ENCODE assay signal across 8 mouse cellular contexts in genomic region chr1:52844354-52844753, GRCm38 (mm10). TPM values are rescaled to one million over a fixed set of nuclear protein-coding genes. Genes with fewer than 3 reads are reported as not detected.
A peak's percentile ranks its signal among the peaks of the same experiment; 100 is the strongest.
DNase-seq lines count a peak whose midpoint lies in the region; ATAC-seq and TF ChIP-seq lines count a peak whose summit lies in the region.

No protein-coding gene starts in this region.

- peak overlapping the region; percentile 59 for H3K4me3 ChIP-seq in kidney, postnatal 0 days (replicated peaks; ENCODE audit: low read depth, low read length)
- peak overlapping the region; percentile 54 for H3K4me3 ChIP-seq in embryonic facial prominence, embryonic 12.5 days
- peak overlapping the region; percentile 66 for H3K4me3 ChIP-seq in hindbrain, embryonic 16.5 days (ENCODE audit: low read length)
- H3K4me3 ChIP-seq in midbrain, embryonic 15.5 days: peak overlapping the region; percentile 71

- no peak; the same call in 1 of the 2 replicates for ATAC-seq in kidney, postnatal 0 days (replicated peaks; ENCODE audit: low FRiP score, low read depth)
- peak; percentile 29; the same call in 1 of the 2 replicates for ATAC-seq in embryonic facial prominence, embryonic 12.5 days (ENCODE audit: insufficient number of reproducible peaks, insufficient read depth, low FRiP score, low TSS enrichment)
- ATAC-seq in hindbrain, embryonic 16.5 days: peak; percentile 48
- ATAC-seq in midbrain, embryonic 15.5 days (replicated peaks): peak; percentile 57

- H3K4me1 ChIP-seq in kidney, postnatal 0 days (replicated peaks; ENCODE audit: insufficient read depth, low read length): no peaks in the 10 kb centered on the region
- peaks cover 7% of the 10 kb centered on the region; the same call in 1 of the 2 replicates for H3K4me1 ChIP-seq in embryonic facial prominence, embryonic 12.5 days
- H3K4me1 ChIP-seq in hindbrain, embryonic 16.5 days (ENCODE audit: control insufficient read depth, insufficient read depth, low read depth, low read length): peaks cover 4% of the 10 kb centered on the region; the same call in 1 of the 2 replicates
- peaks cover 12% of the 10 kb centered on the region for H3K4me1 ChIP-seq in midbrain, embryonic 15.5 days

- no peak for TF ChIP-seq CTCF in kidney, postnatal 0 days (IDR thresholded peaks at IDR 0.05; ENCODE audit: low read depth)

- no peaks in the 10 kb centered on the region for H3K9me3 ChIP-seq in kidney, postnatal 0 days (replicated peaks; ENCODE audit: low read length)
- no peaks in the 10 kb centered on the region for H3K9me3 ChIP-seq in embryonic facial prominence, embryonic 12.5 days
- H3K9me3 ChIP-seq in hindbrain, embryonic 16.5 days (ENCODE audit: control insufficient read depth, low read length): no peaks in the 10 kb centered on the region
- H3K9me3 ChIP-seq in midbrain, embryonic 15.5 days: no peaks in the 10 kb centered on the region

- WGBS in kidney, postnatal 0 days: 20% methylated on average over 3 of the region's 3 CpGs
- 15% methylated on average over 3 of the region's 3 CpGs for WGBS in embryonic facial prominence, embryonic 12.5 days
- 24% methylated on average over 3 of the region's 3 CpGs for WGBS in hindbrain, embryonic 16.5 days
- 29% methylated on average over 3 of the region's 3 CpGs for WGBS in midbrain, embryonic 15.5 days

- DNase-seq in kidney, postnatal 0 days (ENCODE audit: low spot score): no peak
- DNase-seq in kidney, postnatal 4 days: no peak
- no peak for DNase-seq in cerebellum, adult 9-10 months
- no peak for DNase-seq in embryo, embryonic 10.5 days (ENCODE audit: low spot score)
- DNase-seq in adrenal gland, adult 18-20 months (ENCODE audit: low spot score in 2 of 2): no peak

- H3K27me3 ChIP-seq in kidney, postnatal 0 days (ENCODE audit: insufficient read depth, low read length): no peaks in the 10 kb centered on the region
- H3K27me3 ChIP-seq in embryonic facial prominence, embryonic 12.5 days: no peaks in the 10 kb centered on the region
- no peaks in the 10 kb centered on the region for H3K27me3 ChIP-seq in hindbrain, embryonic 16.5 days (replicated peaks; ENCODE audit: control insufficient read depth, insufficient read depth, low read length)
- no peaks in the 10 kb centered on the region for H3K27me3 ChIP-seq in midbrain, embryonic 15.5 days (replicated peaks)

- H3K27ac ChIP-seq in kidney, postnatal 0 days: peak overlapping the region; percentile 31; the same call in 1 of the 2 replicates
- H3K27ac ChIP-seq in embryonic facial prominence, embryonic 12.5 days: no peak overlapping the region
- H3K27ac ChIP-seq in hindbrain, embryonic 16.5 days (ENCODE audit: low read depth, low read length): no peak overlapping the region
- peak overlapping the region; percentile 88; the same call in 1 of the 2 replicates for H3K27ac ChIP-seq in midbrain, embryonic 15.5 days

- H3K4me2 ChIP-seq in kidney, postnatal 0 days (ENCODE audit: low read length): peak overlapping the region; percentile 87
- H3K4me2 ChIP-seq in embryonic facial prominence, embryonic 12.5 days (replicated peaks): peak overlapping the region; percentile 65
- peak overlapping the region; percentile 53 for H3K4me2 ChIP-seq in hindbrain, embryonic 16.5 days (ENCODE audit: low read length)
- H3K4me2 ChIP-seq in midbrain, embryonic 15.5 days: peak overlapping the region; percentile 62

- H3K36me3 ChIP-seq in kidney, postnatal 0 days (ENCODE audit: insufficient read depth, low read length): no peaks in the 10 kb centered on the region
- no peaks in the 10 kb centered on the region for H3K36me3 ChIP-seq in embryonic facial prominence, embryonic 12.5 days
- H3K36me3 ChIP-seq in hindbrain, embryonic 16.5 days (ENCODE audit: control insufficient read depth, insufficient read depth, low read length): no peaks in the 10 kb centered on the region
- H3K36me3 ChIP-seq in midbrain, embryonic 15.5 days (replicated peaks): no peaks in the 10 kb centered on the region

- no peak overlapping the region for H3K9ac ChIP-seq in kidney, postnatal 0 days (ENCODE audit: low read depth, low read length)
- H3K9ac ChIP-seq in embryonic facial prominence, embryonic 12.5 days: no peak overlapping the region
- H3K9ac ChIP-seq in hindbrain, embryonic 16.5 days (ENCODE audit: low read depth, low read length): no peak overlapping the region
- H3K9ac ChIP-seq in midbrain, embryonic 15.5 days: 0 out of 2 replicates have a peak overlapping the region, but pooled peaks have one; percentile 74

RNA-seq across cellular contexts. Expression of gene Hibch, which starts 0.4 kb away (rescaled TPM):
- 29.4 and 30.7 TPM in 2 replicates for polyA plus RNA-seq in kidney, postnatal 0 days (2015; fragmentation: Nextera tagmentation; extraction: Ambion mirVana)
- 24.6 and 25.0 TPM in 2 replicates for polyA plus RNA-seq in embryonic facial prominence, embryonic 12.5 days (2016; fragmentation: Nextera tagmentation; extraction: Ambion mirVana)
- polyA plus RNA-seq in hindbrain, embryonic 16.5 days (2015; fragmentation: Nextera tagmentation; extraction: Ambion mirVana): 29.0 and 29.3 TPM in 2 replicates
- polyA plus RNA-seq in midbrain, embryonic 15.5 days (2015; fragmentation: Nextera tagmentation; extraction: Ambion mirVana): 30.6 and 32.4 TPM in 2 replicates
- total RNA-seq in adrenal gland, adult 18-20 months (2021): 10 to 100 TPM; 63.0 to 97.6 TPM

RNA-seq across cellular contexts. Expression of gene Inpp1, which starts 26.9 kb away (rescaled TPM):
- polyA plus RNA-seq in kidney, postnatal 0 days (2015; fragmentation: Nextera tagmentation; extraction: Ambion mirVana): 16.3 and 16.9 TPM in 2 replicates
- 16.3 and 18.1 TPM in 2 replicates for polyA plus RNA-seq in embryonic facial prominence, embryonic 12.5 days (2016; fragmentation: Nextera tagmentation; extraction: Ambion mirVana)
- polyA plus RNA-seq in hindbrain, embryonic 16.5 days (2015; fragmentation: Nextera tagmentation; extraction: Ambion mirVana): 44.3 and 44.7 TPM in 2 replicates
- 36.8 and 39.6 TPM in 2 replicates for polyA plus RNA-seq in midbrain, embryonic 15.5 days (2015; fragmentation: Nextera tagmentation; extraction: Ambion mirVana)
- total RNA-seq in adrenal gland, adult 18-20 months (2021): 10 to 100 TPM; 23.7 to 24.9 TPM

Comparison
In these comparisons a context has a peak if more than half of its experiments do, and no peak if none do; other contexts are left out.
1. H3K27ac ChIP-seq: peak in kidney, postnatal 0 days (single experiment) and midbrain, embryonic 15.5 days (single experiment); none in embryonic facial prominence, embryonic 12.5 days (single experiment) and hindbrain, embryonic 16.5 days (single experiment).
2. Peak in every context shown above with its lines, with median percentiles within 50 percentile points of each other: H3K4me2 ChIP-seq and H3K4me3 ChIP-seq.